Mouse (Mus musculus) neural tube, embryonic 11.5 days (tissue): Measurements from ENCODE around the gene Krtap5-2. TPM values are rescaled to one million over a fixed set of nuclear protein-coding genes. Genes with fewer than 3 reads are reported as not detected.
"Not testable (repeated sequence)": the region's sequence is repeated elsewhere in the genome, so short reads cannot be mapped to it uniquely, and the experiment has no call there.

ENCODE experiments used
- ATAC-seq: fragments of 200-750 bp; cut with Nextera tagmentation; 2 replicates; pipeline ENCODE4 v1.8.0; 2017; ENCODE audit warnings: moderate number of reproducible peaks, mild to moderate bottlenecking, moderate TSS enrichment, moderate library complexity; ENCODE audit not compliant: insufficient read depth, low FRiP score, low TSS enrichment
- DNase-seq: peaks from one replicate; pipeline ENCODE4 v3.0.0-alpha.2; 2015; ENCODE audit warnings: low spot score
- H3K27ac ChIP-seq: fragments of 300-500 bp; sonication (generic); 2 replicates; pipeline ENCODE4 v1.5.1; 2014; ENCODE audit warnings: low read depth, mild to moderate bottlenecking, low read length
- H3K27me3 ChIP-seq: fragments of 300-500 bp; sonication (generic); 2 replicates; pipeline ENCODE4 v1.6.1; 2014; ENCODE audit warnings: mild to moderate bottlenecking, low read length, mixed read lengths; ENCODE audit not compliant: control insufficient read depth, insufficient read depth
- H3K36me3 ChIP-seq: fragments of 300-500 bp; sonication (generic); 2 replicates; pipeline ENCODE4 v1.6.1; 2014; ENCODE audit warnings: mild to moderate bottlenecking, low read length, moderate library complexity, mixed read lengths; ENCODE audit not compliant: control insufficient read depth, insufficient read depth
- H3K4me1 ChIP-seq: fragments of 300-500 bp; sonication (generic); 2 replicates; pipeline ENCODE4 v1.6.1; 2014; ENCODE audit warnings: low read length, mixed read lengths; ENCODE audit not compliant: control insufficient read depth, insufficient read depth
- H3K4me2 ChIP-seq: fragments of 300-500 bp; sonication (generic); 2 replicates; pipeline ENCODE4 v1.6.1; 2014; ENCODE audit warnings: low read depth, mild to moderate bottlenecking, moderate library complexity
- H3K4me3 ChIP-seq: fragments of 300-500 bp; sonication (generic); 2 replicates; pipeline ENCODE4 v1.5.1; 2014; ENCODE audit warnings: low read depth, low read length
- H3K9ac ChIP-seq: fragments of 300-500 bp; sonication (generic); 2 replicates; pipeline ENCODE4 v1.6.1; 2014; ENCODE audit warnings: mild to moderate bottlenecking, low read length
- H3K9me3 ChIP-seq: fragments of 300-500 bp; sonication (generic); 2 replicates; pipeline ENCODE4 v1.6.1; 2016; ENCODE audit warnings: low read length; ENCODE audit not compliant: control insufficient read depth
- WGBS: fragments of 180-500 bp; shearing (Covaris S2); extraction: QIAGEN DNeasy Blood & Tissue Kit; methylation state at CpG from one replicate; pipeline ENCODE4 v1.1.7; 2014; 5-methylcytosine and 5-hydroxymethylcytosine counted together
- polyA plus RNA-seq: library from polyadenylated mRNA; unstranded; fragments of >200 nt; fragmentation: Nextera tagmentation; extraction: Ambion mirVana; gene quantifications from 2 replicates; pipeline ENCODE4 v1.2.1, GENCODE M21; 2014

Gene Krtap5-2
- polyA plus RNA-seq, 1 experiment from 2014 or later, result not detected

GRCm38 (mm10) chr7:142148633-142149032, 27.2 kb downstream of the Krtap5-2 start:
- H3K4me3 ChIP-seq, result no peak overlapping the region
- no peaks in the 10 kb centered on the region for H3K9me3 ChIP-seq
- H3K27me3 ChIP-seq, result no peaks in the 10 kb centered on the region
- no peak for DNase-seq
- no peak for ATAC-seq
- H3K36me3 ChIP-seq, result no peaks in the 10 kb centered on the region
- no peak overlapping the region for H3K9ac ChIP-seq
- no peak overlapping the region for H3K27ac ChIP-seq
- no peak overlapping the region for H3K4me2 ChIP-seq
- no peaks in the 10 kb centered on the region for H3K4me1 ChIP-seq

- H3K27ac ChIP-seq, result no peak overlapping the region
- H3K27me3 ChIP-seq, result no peaks in the 10 kb centered on the region
- ATAC-seq (no peak), DNase-seq (peak; percentile 60)
- H3K9me3 ChIP-seq, result no peaks in the 10 kb centered on the region
- H3K36me3 ChIP-seq, result no peaks in the 10 kb centered on the region
- H3K9ac ChIP-seq, result no peak overlapping the region
- no peaks in the 10 kb centered on the region for H3K4me1 ChIP-seq
- H3K4me3 ChIP-seq, result no peak overlapping the region
- H3K4me2 ChIP-seq, result no peak overlapping the region
- 14% methylated on average over 1 of the region's 1 CpGs for WGBS
These were observed 29.8 kb downstream of the Krtap5-2 start for GRCm38 (mm10) chr7:142146033-142146432.

GRCm38 (mm10) chr7:142145413-142145940, 30.3 kb downstream of the Krtap5-2 start:
- no peaks in the 10 kb centered on the region for H3K9me3 ChIP-seq
- no peak overlapping the region for H3K4me2 ChIP-seq
- no peaks in the 10 kb centered on the region for H3K36me3 ChIP-seq
- DNase-seq (no peak), ATAC-seq (no peak)
- H3K9ac ChIP-seq, result no peak overlapping the region
- H3K27me3 ChIP-seq, result no peaks in the 10 kb centered on the region
- WGBS, result 49% methylated on average over 4 of the region's 4 CpGs
- H3K4me3 ChIP-seq, result no peak overlapping the region
- no peaks in the 10 kb centered on the region for H3K4me1 ChIP-seq
- H3K27ac ChIP-seq, result no peak overlapping the region

GRCm38 (mm10) chr7:142144507-142144906, 31.3 kb downstream of the Krtap5-2 start, which contains the start of gene Gm45337:
Gm45337 (minus strand) TSS chr7:142144607.
- Histone ChIP-seq H3K4me3 (no peak within 1 kb of the TSS), H3K4me1 (no peaks in the 10 kb centered on the region), H3K27ac (no peak within 1 kb of the TSS), H3K27me3 (no peaks in the 10 kb centered on the region), H3K9ac (no peak within 1 kb of the TSS), H3K9me3 (no peaks in the 10 kb centered on the region), H3K4me2 (no peak within 1 kb of the TSS), H3K36me3 (no peaks in the 10 kb centered on the region)
- DNase-seq (no peak), ATAC-seq (no peak)
- WGBS, result 80% methylated on average over 1 of the region's 1 CpGs

GRCm38 (mm10) chr7:142143506-142144010, 32.2 kb downstream of the Krtap5-2 start:
- 61% methylated on average over 1 of the region's 1 CpGs for WGBS
- not testable (repeated sequence) for H3K36me3 ChIP-seq, H3K4me1 ChIP-seq, H3K9ac ChIP-seq, H3K27me3 ChIP-seq, DNase-seq, H3K27ac ChIP-seq, H3K9me3 ChIP-seq, H3K4me2 ChIP-seq, H3K4me3 ChIP-seq, ATAC-seq

- WGBS, result 28% methylated on average over 1 of the region's 1 CpGs
- ATAC-seq (no peak), DNase-seq (no peak)
- H3K27ac ChIP-seq, result no peak overlapping the region
- H3K36me3 ChIP-seq, result no peaks in the 10 kb centered on the region
- H3K4me1 ChIP-seq, result no peaks in the 10 kb centered on the region
- no peak overlapping the region for H3K9ac ChIP-seq
- H3K4me2 ChIP-seq, result no peak overlapping the region
- H3K27me3 ChIP-seq, result no peaks in the 10 kb centered on the region
- no peak overlapping the region for H3K4me3 ChIP-seq
- no peaks in the 10 kb centered on the region for H3K9me3 ChIP-seq
These were observed 35.1 kb downstream of the Krtap5-2 start for GRCm38 (mm10) chr7:142140696-142141095.

- H3K27me3 ChIP-seq, H3K9ac ChIP-seq, ATAC-seq, H3K36me3 ChIP-seq, H3K4me2 ChIP-seq, H3K9me3 ChIP-seq, DNase-seq, H3K4me1 ChIP-seq, H3K4me3 ChIP-seq, H3K27ac ChIP-seq: not testable (repeated sequence)
- 48% methylated on average over 2 of the region's 2 CpGs for WGBS
These were observed 39.9 kb downstream of the Krtap5-2 start, which contains the start of gene Gm39115 for GRCm38 (mm10) chr7:142135934-142136333. Gm39115 (minus strand) TSS chr7:142136034.

GRCm38 (mm10) chr7:142134206-142134995, 41.4 kb downstream of the Krtap5-2 start:
- Histone ChIP-seq H3K9ac (no peak overlapping the region), H3K36me3 (no peaks in the 10 kb centered on the region), H3K9me3 (no peaks in the 10 kb centered on the region), H3K27me3 (no peaks in the 10 kb centered on the region), H3K4me1 (no peaks in the 10 kb centered on the region), H3K27ac (no peak overlapping the region), H3K4me2 (no peak overlapping the region), H3K4me3 (no peak overlapping the region)
- peak; percentile 24 for DNase-seq
- 70% methylated on average over 4 of the region's 4 CpGs for WGBS
- ATAC-seq, result no peak

GRCm38 (mm10) chr7:142128843-142129242, 47.0 kb downstream of the Krtap5-2 start:
- Histone ChIP-seq H3K27me3 (no peaks in the 10 kb centered on the region), H3K4me3 (no peak overlapping the region), H3K36me3 (no peaks in the 10 kb centered on the region), H3K27ac (no peak overlapping the region), H3K4me2 (no peak overlapping the region), H3K9ac (no peak overlapping the region), H3K9me3 (no peaks in the 10 kb centered on the region), H3K4me1 (no peaks in the 10 kb centered on the region)
- ATAC-seq (no peak), DNase-seq (no peak)
- 65% methylated on average over 4 of the region's 4 CpGs for WGBS
